Mouse (Mus musculus) bone marrow, adult 2 months (tissue): Measurements from ENCODE around the gene Asb8. TPM values are rescaled to one million over a fixed set of nuclear protein-coding genes. Genes with fewer than 3 reads are reported as not detected.

Experiments used
- H3K27ac ChIP-seq: fragments of 200-500 bp; 2 replicates; pipeline ENCODE4 v1.5.1; 2012; ENCODE audit warnings: low read depth, mild to moderate bottlenecking, control low read depth, inconsistent platforms, low read length; ENCODE audit not compliant: control insufficient read depth, poor library complexity, insufficient read depth
- H3K4me1 ChIP-seq: fragments of 200-500 bp; 2 replicates; pipeline ENCODE4 v1.6.1; 2011; ENCODE audit warnings: low read length; ENCODE audit not compliant: control insufficient read depth, insufficient read depth
- H3K4me3 ChIP-seq: fragments of 200-500 bp; replicated peaks from 2 replicates; pipeline ENCODE3; 2011; ENCODE audit warnings: mild to moderate bottlenecking, low read depth, low read length, control low read depth; ENCODE audit not compliant: control insufficient read depth
- CTCF ChIP-seq: fragments of 200-500 bp; IDR thresholded peaks from 2 replicates; pipeline ENCODE4 v1.5.1; 2011; ENCODE audit warnings: low read length, control low read depth; ENCODE audit not compliant: control insufficient read depth, insufficient read depth
- POLR2A ChIP-seq: fragments of 200-500 bp; IDR thresholded peaks from 2 replicates; pipeline ENCODE4 v1.6.1; 2011; ENCODE audit warnings: low read depth, mild to moderate bottlenecking, control low read depth, low read length, borderline replicate concordance; ENCODE audit not compliant: control insufficient read depth
- WGBS: fragments of 180-500 bp; shearing (Covaris S2); methylation state at CpG from one replicate; pipeline ENCODE4 v1.1.7; 2018; 5-methylcytosine and 5-hydroxymethylcytosine counted together
- polyA plus RNA-seq: library from polyadenylated mRNA; stranded (reverse); fragments of >200 nt; gene quantifications from 2 replicates; pipeline ENCODE4 v1.2.4, GENCODE M21; 2011; ENCODE audit warnings: low replicate concordance; ENCODE audit not compliant: missing spikeins, insufficient read depth, insufficient read length

Gene Asb8
- polyA plus RNA-seq, 1 experiment, result 12.2 TPM

DNA sequence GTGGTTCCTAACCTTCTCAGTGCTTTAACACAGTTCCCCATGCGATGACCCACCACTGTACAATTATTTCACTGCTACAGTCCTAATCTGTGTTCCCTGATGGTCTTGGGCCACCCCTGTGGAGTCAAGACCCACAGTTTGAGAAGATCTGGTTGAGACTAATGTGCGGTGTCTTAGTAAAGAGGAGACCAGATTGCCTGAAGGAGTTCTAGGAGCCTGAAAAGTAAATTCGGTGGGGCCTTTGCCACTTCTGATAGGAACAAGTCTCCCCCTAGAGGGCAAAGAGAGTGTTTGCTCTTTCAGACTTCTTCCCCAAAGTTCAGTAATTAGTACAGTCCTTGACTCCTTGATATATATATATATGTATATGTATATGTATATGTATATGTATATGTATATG is 11.8 kb downstream of the Asb8 start:
- Histone ChIP-seq H3K4me1 (no peaks in the 10 kb centered on the region), H3K4me3 (no peak overlapping the region), H3K27ac (no peak overlapping the region)
- 35% methylated on average over 3 of the region's 3 CpGs for WGBS
- no peak for TF ChIP-seq POLR2A
- TF ChIP-seq CTCF, result no peak

DNA sequence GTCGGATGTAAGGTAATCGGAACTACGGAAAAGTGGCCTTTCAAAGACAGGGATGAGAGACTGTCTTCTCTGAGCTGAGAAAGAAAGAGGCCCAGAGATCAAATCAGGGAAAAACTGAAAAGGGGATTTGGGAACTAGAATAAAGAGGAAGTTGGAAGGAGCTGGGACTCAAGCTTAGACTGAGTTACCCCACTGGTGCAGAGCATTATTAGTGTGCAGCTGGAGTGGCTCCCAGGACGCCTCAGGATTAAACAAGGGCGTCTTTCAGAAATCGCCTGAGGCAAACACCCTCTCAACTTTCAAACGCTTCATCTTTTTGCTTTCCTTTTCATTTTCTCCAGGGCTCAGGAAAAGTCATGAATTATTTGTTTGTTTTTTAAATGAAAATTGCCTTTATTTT is 12.5 kb downstream of the Asb8 start:
- no peak overlapping the region for H3K4me3 ChIP-seq
- 80% methylated on average over 7 of the region's 7 CpGs for WGBS
- no peaks in the 10 kb centered on the region for H3K4me1 ChIP-seq
- H3K27ac ChIP-seq, result no peak overlapping the region
- TF ChIP-seq POLR2A (no peak), CTCF (no peak)

DNA sequence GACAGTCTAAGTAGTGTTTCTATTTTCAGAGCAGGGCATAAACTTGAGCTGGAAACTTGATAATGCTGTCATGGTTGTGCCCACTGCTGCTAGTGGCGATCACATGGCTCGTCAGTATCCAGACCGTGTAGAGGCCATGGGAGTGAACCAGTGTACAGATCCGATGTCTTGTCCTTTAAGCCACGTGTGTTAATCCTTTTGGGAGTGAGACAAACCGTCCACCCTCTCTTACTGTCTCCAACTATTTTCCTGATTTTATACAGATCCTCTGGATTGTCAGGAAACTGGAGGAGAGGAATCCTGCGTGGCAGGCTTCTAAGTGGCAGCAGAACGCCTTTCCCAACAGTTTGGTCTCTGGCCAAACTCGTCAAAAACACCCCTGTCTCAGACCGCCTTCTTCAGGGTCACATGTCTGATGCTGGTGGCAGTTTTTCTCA is 16.2 kb downstream of the Asb8 start:
- no peak for TF ChIP-seq CTCF
- no peak for TF ChIP-seq POLR2A
- Histone ChIP-seq H3K4me3 (no peak overlapping the region), H3K27ac (no peak overlapping the region), H3K4me1 (no peaks in the 10 kb centered on the region)
- WGBS, result 66% methylated on average over 10 of the region's 10 CpGs

DNA sequence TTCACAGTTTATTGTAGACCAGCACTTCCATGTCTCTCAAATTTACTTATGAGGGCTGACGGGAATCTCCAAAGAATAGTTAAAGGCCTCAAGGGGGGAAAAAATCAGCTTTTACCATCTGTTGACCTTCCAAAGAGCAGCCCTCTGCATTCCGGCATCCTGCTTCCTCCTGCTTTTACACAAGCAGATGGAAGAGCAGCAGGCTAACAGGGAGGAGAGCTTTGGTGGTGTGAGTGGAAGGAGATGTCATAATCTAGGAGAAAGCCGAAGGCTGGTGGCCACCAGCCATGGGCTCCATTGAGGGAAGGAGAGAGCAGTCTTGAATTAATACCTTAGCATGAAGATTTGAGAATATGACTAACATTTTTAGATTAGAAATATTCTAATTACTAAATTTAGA is 17.1 kb downstream of the Asb8 start:
- Histone ChIP-seq H3K4me3 (no peak overlapping the region), H3K4me1 (no peaks in the 10 kb centered on the region), H3K27ac (no peak overlapping the region)
- TF ChIP-seq CTCF, result no peak
- TF ChIP-seq POLR2A, result no peak
- WGBS, result 87% methylated on average over 3 of the region's 3 CpGs

DNA sequence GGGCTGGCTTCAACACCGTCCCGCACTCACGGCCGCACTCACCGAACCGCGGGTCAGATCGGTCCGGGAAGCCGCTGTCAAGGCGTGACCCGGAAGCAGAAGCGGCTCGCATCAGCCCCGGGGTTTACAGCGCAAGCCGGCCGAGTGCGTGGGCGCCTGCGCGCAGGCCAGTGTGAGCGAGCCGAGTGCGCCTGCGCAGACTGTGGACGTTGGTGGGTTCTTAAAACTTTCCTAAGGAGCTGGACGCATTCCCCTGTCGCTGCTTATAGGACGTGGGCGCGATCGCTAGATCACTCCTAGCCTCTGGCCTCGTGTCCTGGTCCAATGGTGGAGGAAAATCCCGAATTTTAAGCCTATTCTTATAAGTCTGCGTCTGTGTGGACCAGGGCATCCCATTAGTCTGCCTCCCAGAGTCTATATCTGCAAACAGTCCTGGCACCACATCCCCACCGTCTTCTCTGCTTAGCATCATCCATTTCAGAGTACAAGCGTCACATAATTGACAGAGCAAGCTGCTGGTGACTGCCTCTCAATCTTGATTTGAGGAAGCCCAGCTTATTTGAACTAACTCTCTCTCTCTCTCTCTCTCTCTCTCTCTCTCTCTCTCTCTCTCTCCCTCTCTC is 19.8 kb downstream of the Asb8 start:
- Histone ChIP-seq H3K4me3 (peak overlapping the region; percentile 87), H3K27ac (peak overlapping the region; percentile 46; the same call in 1 of the 2 replicates), H3K4me1 (no peaks in the 10 kb centered on the region)
- TF ChIP-seq POLR2A, result peak; percentile 87; the same call in 1 of the 2 replicates
- TF ChIP-seq CTCF, result no peak
- 1% methylated on average over 38 of the region's 38 CpGs for WGBS

DNA sequence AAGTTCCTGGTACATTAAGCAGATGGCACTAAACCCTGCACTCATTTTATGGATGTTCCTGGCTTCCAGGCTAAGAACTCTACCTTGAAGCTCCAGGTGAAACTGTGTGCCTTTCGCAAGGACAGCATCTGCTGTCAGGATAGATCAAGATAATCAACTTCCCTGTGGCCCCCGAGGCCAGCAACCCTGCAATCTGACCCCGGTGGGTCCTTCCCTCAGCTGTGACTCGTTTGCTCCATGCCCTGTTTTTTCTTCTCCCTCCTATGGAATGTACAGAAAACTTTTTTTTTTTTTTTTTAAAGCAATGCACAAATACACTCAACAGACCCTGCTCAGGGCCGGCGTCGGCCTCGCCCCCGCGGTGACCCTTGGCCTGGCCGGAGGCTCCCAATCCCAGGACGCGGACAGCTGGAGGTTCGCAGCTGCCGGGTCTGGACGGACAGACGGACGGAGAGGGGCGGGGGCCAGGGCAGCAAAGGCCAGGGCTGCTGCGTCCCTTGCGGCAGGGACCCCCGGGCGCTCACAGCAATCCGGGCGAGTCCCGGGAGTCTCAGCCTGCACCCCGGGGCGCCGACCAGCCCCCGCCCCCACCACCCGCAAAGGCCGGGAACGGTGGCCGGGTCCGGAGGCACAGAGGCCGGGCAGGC is 20.4 kb downstream of the Asb8 start:
- Histone ChIP-seq H3K4me3 (peak overlapping the region; percentile 87), H3K4me1 (no peaks in the 10 kb centered on the region; the same call in 1 of the 2 replicates), H3K27ac (peak overlapping the region; percentile 46; the same call in 1 of the 2 replicates)
- TF ChIP-seq CTCF (no peak), POLR2A (no peak)
- 2% methylated on average over 35 of the region's 36 CpGs for WGBS

DNA sequence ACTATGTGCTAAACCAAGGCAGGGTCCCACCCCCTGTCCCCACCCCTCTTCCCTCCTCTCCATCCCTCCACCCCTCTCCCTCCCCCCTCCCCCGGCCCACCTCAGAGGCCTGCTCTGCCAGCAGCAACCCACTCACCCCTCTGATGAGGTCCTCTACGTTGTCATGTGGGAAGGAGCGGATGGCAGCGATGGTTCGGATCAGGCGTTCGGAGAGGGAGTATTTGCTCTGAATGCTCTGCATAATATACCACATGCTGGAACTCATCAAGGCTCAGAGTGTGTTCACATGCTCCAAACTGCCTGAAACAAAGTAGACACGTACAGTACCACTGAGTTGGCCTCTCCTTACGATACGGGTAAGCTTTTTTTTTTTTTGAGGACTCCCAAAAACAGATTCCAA is 22.9 kb downstream of the Asb8 start:
- WGBS, result 90% methylated on average over 10 of the region's 10 CpGs
- H3K27ac ChIP-seq, result no peak overlapping the region
- H3K4me1 ChIP-seq, result no peaks in the 10 kb centered on the region; the same call in 1 of the 2 replicates
- no peak overlapping the region for H3K4me3 ChIP-seq
- TF ChIP-seq CTCF, result no peak
- no peak for TF ChIP-seq POLR2A

DNA sequence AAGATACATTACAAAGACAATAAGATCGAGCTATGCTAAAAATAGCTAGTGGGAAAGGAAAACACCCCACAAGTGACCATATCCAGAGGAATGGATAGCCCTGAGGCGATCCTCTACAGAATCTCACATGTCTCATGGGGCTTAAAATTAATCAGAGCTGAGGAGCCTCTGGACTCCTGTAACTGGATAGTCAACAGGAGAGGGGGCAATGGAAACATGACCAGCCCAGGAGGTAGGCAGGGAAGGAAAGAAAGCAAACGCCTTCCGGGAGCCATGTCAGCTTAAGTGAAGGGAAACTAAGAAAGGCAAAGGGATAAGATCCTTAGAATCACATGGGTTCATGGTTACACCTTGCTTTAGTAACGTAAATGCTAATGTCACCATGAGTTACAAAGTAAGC is 24.6 kb downstream of the Asb8 start:
- 84% methylated on average over 5 of the region's 5 CpGs for WGBS
- Histone ChIP-seq H3K4me1 (no peaks in the 10 kb centered on the region; the same call in 1 of the 2 replicates), H3K4me3 (no peak overlapping the region), H3K27ac (no peak overlapping the region)
- TF ChIP-seq POLR2A (no peak), CTCF (no peak)
